Mouse (Mus musculus) lung, embryonic 14.5 days (tissue): ENCODE measurements around the gene Dnajc11. TPM values are rescaled to one million over a fixed set of nuclear protein-coding genes. Genes with fewer than 3 reads are reported as not detected.

Experiments used
- ATAC-seq: fragments of 200-750 bp; cut with Nextera tagmentation; 2 replicates; pipeline ENCODE4 v1.8.0; 2017; ENCODE audit warnings: mild to moderate bottlenecking, moderate TSS enrichment, moderate library complexity; ENCODE audit not compliant: insufficient read depth
- DNase-seq: peaks from one replicate; pipeline ENCODE4 v3.0.0-alpha.2; 2015
- H3K27ac ChIP-seq: fragments of 300-500 bp; sonication (generic); 2 replicates; pipeline ENCODE4 v1.5.1; 2014; ENCODE audit warnings: low read depth, mild to moderate bottlenecking, moderate library complexity
- H3K27me3 ChIP-seq: fragments of 300-500 bp; sonication (generic); 2 replicates; pipeline ENCODE4 v1.6.1; 2014; ENCODE audit warnings: low read length, control low read depth; ENCODE audit not compliant: insufficient read depth
- H3K36me3 ChIP-seq: fragments of 300-500 bp; sonication (generic); 2 replicates; pipeline ENCODE4 v1.6.1; 2014; ENCODE audit warnings: control low read depth; ENCODE audit not compliant: insufficient read depth
- H3K4me1 ChIP-seq: fragments of 300-500 bp; sonication (generic); 2 replicates; pipeline ENCODE4 v1.6.1; 2014; ENCODE audit warnings: antibody characterized with exemption, control low read depth; ENCODE audit not compliant: insufficient read depth
- H3K4me2 ChIP-seq: fragments of 300-500 bp; sonication (generic); 2 replicates; pipeline ENCODE4 v1.6.1; 2014; ENCODE audit warnings: mild to moderate bottlenecking
- H3K4me3 ChIP-seq: fragments of 300-500 bp; sonication (generic); 2 replicates; pipeline ENCODE4 v1.5.1; 2014; ENCODE audit warnings: low read depth, low read length
- H3K9ac ChIP-seq: fragments of 300-500 bp; sonication (generic); 2 replicates; pipeline ENCODE4 v1.6.1; 2014
- H3K9me3 ChIP-seq: fragments of 300-500 bp; sonication (generic); 2 replicates; pipeline ENCODE4 v1.6.1; 2016; ENCODE audit warnings: low read depth, low read length, control low read depth
- CTCF ChIP-seq: IDR thresholded peaks from 2 replicates; pipeline ENCODE4 v1.5.1; 2016; ENCODE audit warnings: antibody characterized with exemption, low read depth
- WGBS: fragments of 180-500 bp; shearing (Covaris S2); extraction: QIAGEN DNeasy Blood & Tissue Kit; methylation state at CpG from one replicate; pipeline ENCODE4 v1.1.7; 2014; 5-methylcytosine and 5-hydroxymethylcytosine counted together
- polyA plus RNA-seq: library from polyadenylated mRNA; unstranded; fragments of >200 nt; fragmentation: Nextera tagmentation; extraction: Ambion mirVana; gene quantifications from 2 replicates; pipeline ENCODE4 v1.2.1, GENCODE M21; 2014

Gene Dnajc11
- polyA plus RNA-seq, 1 experiment from 2014 or later = 65.9 TPM

DNA sequence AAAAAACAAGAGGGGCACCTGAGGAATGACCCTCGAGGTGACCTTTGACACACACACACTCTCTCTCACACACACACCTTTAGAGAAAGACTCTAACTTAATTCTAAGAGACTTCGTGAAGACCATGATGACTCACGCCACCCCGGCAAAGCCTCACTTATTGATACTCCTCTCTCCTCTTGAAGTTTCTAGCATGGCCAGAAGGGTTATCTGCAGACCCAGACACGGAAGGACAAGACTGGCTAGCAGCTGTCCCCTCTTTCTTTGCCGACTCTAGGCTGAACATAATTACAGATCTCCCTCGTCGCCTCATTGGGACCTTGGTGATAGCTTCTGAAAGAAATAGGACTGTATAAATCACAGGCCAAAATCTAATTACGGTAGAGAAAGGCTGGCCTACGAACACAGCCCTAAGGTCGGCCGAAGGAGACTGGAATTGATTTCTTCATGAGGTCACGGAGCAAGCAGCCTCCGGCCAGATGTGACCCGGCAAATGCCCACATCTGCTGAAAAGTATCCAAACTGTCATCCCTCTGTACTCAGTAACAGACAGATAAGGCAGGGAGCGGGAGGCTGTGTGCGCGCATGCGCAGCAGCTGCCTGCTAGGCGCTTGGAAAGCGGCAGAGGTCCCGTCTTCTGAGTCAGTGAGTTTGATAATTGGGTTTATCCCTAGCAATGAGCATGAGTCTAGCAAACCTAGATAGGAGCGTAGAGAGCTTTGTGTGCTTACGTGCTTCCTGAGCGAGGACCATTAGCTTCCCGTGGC, 25.7 kb upstream of the Dnajc11 start:
- no peaks in the 10 kb centered on the region for H3K36me3 ChIP-seq
- WGBS = 56% methylated on average over 26 of the region's 26 CpGs
- DNase-seq (peak; percentile 66), ATAC-seq (no peak)
- H3K9me3 ChIP-seq = no peaks in the 10 kb centered on the region
- peaks cover 7% of the 10 kb centered on the region; the same call in 1 of the 2 replicates for H3K4me1 ChIP-seq
- H3K4me3 ChIP-seq = no peak overlapping the region
- H3K9ac ChIP-seq = no peak overlapping the region
- no peak for TF ChIP-seq CTCF
- H3K27ac ChIP-seq = no peak overlapping the region
- no peaks in the 10 kb centered on the region; the same call in 1 of the 2 replicates for H3K27me3 ChIP-seq
- H3K4me2 ChIP-seq = peak overlapping the region; percentile 39

DNA sequence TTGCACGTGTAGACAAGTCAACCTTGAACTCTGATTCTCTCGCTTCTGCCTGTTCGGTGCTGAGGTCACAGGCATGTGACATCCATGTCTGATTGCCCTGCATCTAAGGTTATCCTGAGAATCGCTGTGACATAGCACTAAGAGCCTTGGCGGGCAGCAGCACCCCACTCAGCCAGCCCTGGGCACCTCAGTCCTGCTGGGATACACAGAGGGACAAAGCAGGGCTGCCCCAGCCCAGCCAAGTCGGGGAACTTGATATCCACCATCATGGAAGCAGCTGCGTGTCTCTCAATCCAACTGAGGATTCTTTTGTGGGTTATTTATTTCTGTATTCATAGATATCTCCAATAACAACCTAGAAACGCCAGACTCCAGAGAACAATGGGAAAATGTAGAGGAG, 24.7 kb upstream of the Dnajc11 start:
- Histone ChIP-seq H3K27ac (no peak overlapping the region), H3K9ac (no peak overlapping the region), H3K27me3 (no peaks in the 10 kb centered on the region; the same call in 1 of the 2 replicates), H3K9me3 (no peaks in the 10 kb centered on the region), H3K4me3 (no peak overlapping the region), H3K36me3 (no peaks in the 10 kb centered on the region), H3K4me2 (no peak overlapping the region), H3K4me1 (0 out of 2 replicates have a peak, but pooled peaks cover 3% of the 10 kb centered on the region)
- DNase-seq (no peak), ATAC-seq (no peak)
- no peak for TF ChIP-seq CTCF
- 62% methylated on average over 8 of the region's 8 CpGs for WGBS

DNA sequence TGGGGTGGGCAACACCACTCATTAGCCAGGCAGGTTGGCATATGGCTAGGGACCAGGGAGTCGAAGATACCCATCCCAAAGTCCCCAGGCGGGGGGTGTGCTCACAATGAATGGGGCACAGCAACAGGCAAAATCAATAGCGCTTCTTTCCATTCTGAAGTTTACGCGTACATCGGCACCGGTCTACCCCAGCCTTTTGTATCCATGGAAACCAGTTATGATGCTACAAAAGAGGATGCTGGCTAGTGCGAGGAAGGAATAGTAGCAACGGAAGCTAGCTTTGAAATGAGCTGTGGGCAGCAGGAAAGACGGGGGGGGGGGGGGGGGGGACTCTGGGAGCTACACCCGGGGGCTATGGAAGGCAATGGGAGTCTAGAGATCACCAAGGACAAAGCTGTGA, 17.2 kb upstream of the Dnajc11 start:
- no peaks in the 10 kb centered on the region for H3K9me3 ChIP-seq
- no peak for TF ChIP-seq CTCF
- ATAC-seq (no peak), DNase-seq (no peak)
- no peaks in the 10 kb centered on the region for H3K36me3 ChIP-seq
- H3K9ac ChIP-seq = no peak overlapping the region
- H3K4me3 ChIP-seq = no peak overlapping the region
- H3K4me2 ChIP-seq = no peak overlapping the region
- WGBS = 86% methylated on average over 11 of the region's 11 CpGs
- no peaks in the 10 kb centered on the region for H3K4me1 ChIP-seq
- no peaks in the 10 kb centered on the region for H3K27me3 ChIP-seq
- H3K27ac ChIP-seq = no peak overlapping the region

DNA sequence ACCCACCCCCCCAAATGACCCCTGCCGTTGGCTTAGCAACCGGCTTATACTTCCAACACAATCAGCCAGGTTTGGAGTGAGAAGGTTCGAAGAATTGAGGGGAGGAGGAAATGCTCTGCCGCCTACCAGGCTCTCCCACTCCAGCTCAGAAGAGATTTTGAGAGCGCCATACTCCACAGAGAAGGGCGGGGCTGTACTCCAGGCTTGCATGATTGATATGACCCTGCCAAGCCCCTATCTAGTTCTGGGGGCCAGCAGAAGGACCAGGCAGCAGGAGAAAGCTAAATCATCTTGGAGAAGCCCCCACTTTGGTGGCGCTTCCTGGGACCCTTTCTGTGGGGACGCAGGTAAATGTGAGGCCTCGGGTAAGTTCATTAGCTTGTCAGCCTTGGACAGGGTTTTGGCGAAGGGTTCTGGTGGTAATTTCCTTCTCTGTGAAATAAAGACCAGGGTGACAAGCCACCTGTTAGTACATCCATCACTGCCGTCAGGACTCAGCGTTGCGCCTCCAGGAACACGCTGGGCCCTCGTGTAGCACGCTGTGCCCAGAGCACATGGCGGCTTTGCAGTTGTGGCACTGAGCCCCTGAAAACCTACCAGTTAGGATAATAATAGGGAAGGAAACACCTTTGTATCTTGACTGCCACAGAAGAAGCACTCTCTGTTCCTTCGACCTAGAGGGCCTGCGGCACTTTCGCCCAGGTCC, 14.2 kb upstream of the Dnajc11 start:
- H3K9ac ChIP-seq = no peak overlapping the region
- H3K27ac ChIP-seq = no peak overlapping the region
- WGBS = 52% methylated on average over 20 of the region's 20 CpGs
- no peaks in the 10 kb centered on the region for H3K9me3 ChIP-seq
- TF ChIP-seq CTCF = no peak
- no peak overlapping the region for H3K4me2 ChIP-seq
- H3K4me1 ChIP-seq = no peaks in the 10 kb centered on the region
- H3K36me3 ChIP-seq = no peaks in the 10 kb centered on the region
- DNase-seq = no peak
- no peak for ATAC-seq
- no peaks in the 10 kb centered on the region for H3K27me3 ChIP-seq
- no peak overlapping the region for H3K4me3 ChIP-seq

DNA sequence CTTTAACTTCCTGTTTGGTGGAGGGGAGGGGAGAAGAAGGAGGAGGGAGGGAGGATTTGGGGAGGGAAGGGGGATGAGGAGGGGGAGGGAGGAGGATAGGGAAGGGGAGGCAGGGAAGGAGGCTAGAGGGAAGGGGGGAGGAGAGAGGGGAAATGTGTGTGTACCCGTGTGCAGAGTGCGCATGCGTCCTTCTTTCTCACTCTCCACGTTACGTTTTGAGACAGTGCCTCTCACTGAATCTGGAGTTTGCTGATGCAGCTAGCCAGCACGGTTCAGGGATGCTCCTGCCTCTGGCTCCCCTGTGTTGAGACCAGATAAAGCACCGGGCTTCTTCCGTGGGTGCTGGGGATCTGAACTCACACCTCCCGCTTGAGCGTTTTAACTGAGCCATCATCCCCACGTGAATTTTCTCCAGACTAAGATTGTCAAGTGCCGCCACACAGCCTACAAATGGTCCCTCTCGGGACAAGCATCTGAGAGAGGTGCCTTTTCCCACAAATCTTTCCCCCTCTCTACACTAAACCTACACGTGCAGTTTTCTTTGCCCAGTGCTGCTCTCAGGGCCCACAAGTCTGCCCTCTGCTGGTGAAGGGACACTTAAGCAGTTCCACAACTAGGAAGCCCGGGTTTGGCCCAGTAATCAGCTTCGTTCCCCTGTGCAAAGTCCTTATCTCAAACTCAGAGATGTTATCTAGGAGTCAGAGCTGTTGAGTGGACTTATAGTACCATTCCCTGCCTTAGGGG, 13.4 kb upstream of the Dnajc11 start:
- Histone ChIP-seq H3K36me3 (no peaks in the 10 kb centered on the region), H3K4me1 (no peaks in the 10 kb centered on the region), H3K27me3 (no peaks in the 10 kb centered on the region), H3K4me2 (peak overlapping the region; percentile 56), H3K9ac (no peak overlapping the region), H3K9me3 (no peaks in the 10 kb centered on the region), H3K27ac (no peak overlapping the region), H3K4me3 (peak overlapping the region; percentile 16; the same call in 1 of the 2 replicates)
- DNase-seq (peak; percentile 88), ATAC-seq (peak; percentile 75; the same call in 1 of the 2 replicates)
- WGBS = 16% methylated on average over 16 of the region's 16 CpGs
- peak; percentile 85 for TF ChIP-seq CTCF

DNA sequence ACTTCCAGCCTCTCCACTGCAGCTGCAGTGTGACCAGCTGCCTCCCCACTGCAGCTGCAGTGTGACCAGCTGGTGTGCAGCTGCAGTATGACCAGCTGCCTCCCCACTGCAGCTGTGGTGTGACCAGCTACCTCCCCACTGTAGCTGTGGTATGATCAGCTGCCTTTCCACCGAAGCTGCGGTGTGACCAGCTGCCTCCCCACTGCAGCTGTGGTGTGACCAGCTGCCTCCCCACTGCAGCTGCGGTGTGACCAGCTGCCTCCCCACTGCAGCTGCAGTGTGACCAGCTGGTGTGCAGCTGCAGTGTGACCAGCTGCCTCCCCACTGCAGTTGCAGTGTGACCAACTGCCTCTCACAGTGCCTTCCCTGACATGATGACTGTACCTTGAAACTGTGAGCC, 11.4 kb upstream of the Dnajc11 start:
- Histone ChIP-seq H3K4me2 (no peak overlapping the region), H3K36me3 (no peaks in the 10 kb centered on the region), H3K9ac (no peak overlapping the region), H3K9me3 (no peaks in the 10 kb centered on the region), H3K27ac (no peak overlapping the region), H3K4me3 (no peak overlapping the region), H3K4me1 (no peaks in the 10 kb centered on the region), H3K27me3 (no peaks in the 10 kb centered on the region)
- no peak for TF ChIP-seq CTCF
- ATAC-seq (no peak), DNase-seq (no peak)
- WGBS = 98% methylated on average over 3 of the region's 3 CpGs
